Mouse (Mus musculus): Measurements from ENCODE around the gene Slu7. TPM values are rescaled to one million over a fixed set of nuclear protein-coding genes. Genes with fewer than 3 reads are reported as not detected.
A peak's percentile ranks its signal among the peaks of the same experiment; 100 is the strongest.

Slu7 gene
- polyA plus RNA-seq, 1 experiment from 2014 or later: 68.5 TPM

DNA sequence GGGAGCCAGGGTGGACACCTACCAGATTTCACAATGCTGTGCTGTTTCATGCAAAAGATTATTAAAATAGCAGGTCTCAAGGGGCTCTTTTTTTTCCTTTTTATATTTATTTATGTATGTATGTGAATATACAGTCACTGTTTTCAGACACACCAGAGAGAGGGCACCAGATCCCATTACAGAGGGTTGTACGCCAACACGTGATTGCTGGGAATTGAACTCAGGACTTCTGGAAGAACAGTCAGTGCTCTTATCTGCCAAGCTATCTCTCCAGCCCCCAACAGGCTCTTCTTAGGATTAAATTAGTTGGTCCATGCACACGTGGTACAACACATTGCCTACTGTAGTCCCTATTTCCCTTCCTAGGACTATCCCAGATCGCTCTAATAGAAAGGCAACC, 40.2 kb upstream of the Slu7 start:
- H3K4me1 ChIP-seq (ENCODE audit: control insufficient read depth, insufficient read depth, low read length): no peaks in the 10 kb centered on the region
- H3K27me3 ChIP-seq (ENCODE audit: control insufficient read depth, insufficient read depth, low read length): no peaks in the 10 kb centered on the region
- H3K4me2 ChIP-seq (ENCODE audit: low read depth, low read length): no peak overlapping the region
- H3K9me3 ChIP-seq (replicated peaks; ENCODE audit: control insufficient read depth, low read length): no peaks in the 10 kb centered on the region
- H3K9ac ChIP-seq (replicated peaks; ENCODE audit: low read length): no peak overlapping the region
- WGBS: 84% methylated on average over 4 of the region's 4 CpGs
- no peaks in the 10 kb centered on the region for H3K36me3 ChIP-seq (replicated peaks; ENCODE audit: control insufficient read depth, insufficient read depth, low read depth, low read length)
- no peak overlapping the region for H3K27ac ChIP-seq (replicated peaks; ENCODE audit: low read depth, low read length)
- H3K4me3 ChIP-seq (ENCODE audit: low read depth, low read length): no peak overlapping the region
- ATAC-seq (replicated peaks; ENCODE audit: insufficient number of reproducible peaks, low FRiP score, low TSS enrichment, low read depth) (no peak), DNase-seq (ENCODE audit: low spot score) (no peak)

DNA sequence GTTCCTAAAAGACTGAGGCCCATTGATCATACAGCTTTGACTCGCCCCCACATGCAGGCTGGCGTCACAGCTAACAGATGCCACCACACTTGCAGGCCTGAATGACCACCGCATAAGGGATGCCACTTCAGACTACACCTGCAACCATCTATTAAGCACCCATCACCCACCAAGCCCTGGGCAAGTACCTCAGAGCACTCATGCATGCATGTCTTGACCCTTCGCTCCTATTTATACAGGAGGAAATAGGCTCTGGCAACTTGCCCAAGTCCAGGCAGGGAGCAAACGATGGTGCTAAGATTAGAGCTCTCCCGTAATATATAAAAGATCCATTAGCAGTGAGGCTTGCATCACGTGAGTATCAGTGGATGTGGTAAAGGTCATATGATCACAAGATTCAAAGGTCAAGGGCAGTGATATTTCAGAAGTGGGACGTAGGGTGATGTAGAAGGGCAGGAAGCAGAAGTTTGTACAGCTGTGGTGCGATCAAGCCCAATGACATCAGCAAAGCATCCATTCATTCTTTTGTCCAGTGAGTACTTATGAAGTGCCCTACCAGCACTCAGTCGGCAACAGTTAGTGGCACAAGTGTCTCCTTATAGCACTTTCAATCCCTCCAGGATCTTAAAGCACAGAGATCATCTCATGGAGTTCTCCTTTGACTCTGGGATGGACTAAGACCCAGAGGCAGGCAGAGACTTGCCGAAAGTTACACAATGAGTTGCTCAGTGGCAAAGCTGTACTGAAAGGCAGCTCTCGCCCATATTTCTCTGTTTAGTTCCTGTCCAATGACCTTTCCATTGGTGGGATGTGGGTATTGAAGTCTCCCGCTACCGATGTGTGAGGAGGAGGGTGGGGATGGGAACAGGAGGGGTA, 38.2 kb upstream of the Slu7 start:
- no peak overlapping the region for H3K4me3 ChIP-seq (ENCODE audit: low read depth, low read length)
- H3K9ac ChIP-seq (replicated peaks; ENCODE audit: low read length): no peak overlapping the region
- H3K9me3 ChIP-seq (replicated peaks; ENCODE audit: control insufficient read depth, low read length): no peaks in the 10 kb centered on the region
- H3K27ac ChIP-seq (replicated peaks; ENCODE audit: low read depth, low read length): no peak overlapping the region
- ATAC-seq (replicated peaks; ENCODE audit: insufficient number of reproducible peaks, low FRiP score, low TSS enrichment, low read depth) (no peak), DNase-seq (ENCODE audit: low spot score) (no peak)
- H3K4me2 ChIP-seq (ENCODE audit: low read depth, low read length): no peak overlapping the region
- H3K36me3 ChIP-seq (replicated peaks; ENCODE audit: control insufficient read depth, insufficient read depth, low read depth, low read length): no peaks in the 10 kb centered on the region
- 84% methylated on average over 14 of the region's 14 CpGs for WGBS
- no peaks in the 10 kb centered on the region for H3K4me1 ChIP-seq (ENCODE audit: control insufficient read depth, insufficient read depth, low read length)
- no peaks in the 10 kb centered on the region for H3K27me3 ChIP-seq (ENCODE audit: control insufficient read depth, insufficient read depth, low read length)

DNA sequence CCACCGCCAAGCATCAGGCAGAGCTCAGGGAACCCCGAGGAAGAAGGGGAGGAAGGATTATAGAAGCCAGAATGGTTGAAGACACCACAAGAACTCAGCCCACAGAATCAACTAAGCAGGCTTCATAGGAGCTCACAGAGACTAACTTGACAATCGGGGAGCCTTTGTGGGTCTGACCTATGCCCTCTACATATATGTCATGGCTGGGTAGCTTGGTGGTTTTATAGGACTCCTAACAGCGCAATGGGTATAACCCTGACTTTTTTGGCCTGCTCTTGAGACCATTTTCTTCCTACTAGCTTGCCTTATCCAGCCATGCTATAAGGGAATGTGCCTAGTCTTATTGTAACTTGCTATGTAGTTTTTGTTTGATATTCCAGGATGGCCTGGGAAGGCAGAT, 37.3 kb upstream of the Slu7 start:
- H3K4me1 ChIP-seq (ENCODE audit: control insufficient read depth, insufficient read depth, low read length): no peaks in the 10 kb centered on the region
- no peak for DNase-seq (ENCODE audit: low spot score)
- WGBS: 91% methylated on average over 4 of the region's 4 CpGs

DNA sequence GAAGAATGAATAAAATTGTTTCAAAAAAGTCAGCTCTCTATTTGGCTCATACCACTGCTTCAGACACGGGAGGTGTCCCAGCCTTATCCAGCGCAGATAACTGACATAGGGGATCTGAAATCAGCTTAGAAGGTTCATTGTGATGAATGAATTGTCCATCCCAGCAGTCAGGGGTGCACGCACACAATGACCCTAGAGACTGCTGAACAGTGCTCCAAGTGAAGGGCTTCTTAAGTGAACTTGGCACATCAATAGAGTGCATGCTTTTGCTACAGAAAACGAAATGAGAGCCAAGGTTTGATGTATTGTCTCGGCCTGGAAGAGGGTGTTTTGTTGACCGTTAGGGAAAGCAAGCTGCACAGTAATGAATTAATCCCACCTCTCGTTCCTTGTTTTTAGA, 36.9 kb upstream of the Slu7 start:
- Histone ChIP-seq H3K4me3 (ENCODE audit: low read depth, low read length) (no peak overlapping the region), H3K4me2 (ENCODE audit: low read depth, low read length) (no peak overlapping the region), H3K27me3 (ENCODE audit: control insufficient read depth, insufficient read depth, low read length) (no peaks in the 10 kb centered on the region), H3K9ac (replicated peaks; ENCODE audit: low read length) (no peak overlapping the region), H3K9me3 (replicated peaks; ENCODE audit: control insufficient read depth, low read length) (no peaks in the 10 kb centered on the region), H3K27ac (replicated peaks; ENCODE audit: low read depth, low read length) (no peak overlapping the region), H3K4me1 (ENCODE audit: control insufficient read depth, insufficient read depth, low read length) (no peaks in the 10 kb centered on the region), H3K36me3 (replicated peaks; ENCODE audit: control insufficient read depth, insufficient read depth, low read depth, low read length) (no peaks in the 10 kb centered on the region)
- ATAC-seq (replicated peaks; ENCODE audit: insufficient number of reproducible peaks, low FRiP score, low TSS enrichment, low read depth) (no peak), DNase-seq (ENCODE audit: low spot score) (no peak)
- 74% methylated on average over 7 of the region's 7 CpGs for WGBS

More for the DNA sequence above, 37.3 kb upstream of the Slu7 start:
- no peak overlapping the region for H3K9ac ChIP-seq (replicated peaks; ENCODE audit: low read length)
- no peaks in the 10 kb centered on the region for H3K36me3 ChIP-seq (replicated peaks; ENCODE audit: control insufficient read depth, insufficient read depth, low read depth, low read length)
- no peaks in the 10 kb centered on the region for H3K9me3 ChIP-seq (replicated peaks; ENCODE audit: control insufficient read depth, low read length)
- no peaks in the 10 kb centered on the region for H3K27me3 ChIP-seq (ENCODE audit: control insufficient read depth, insufficient read depth, low read length)
- no peak overlapping the region for H3K4me2 ChIP-seq (ENCODE audit: low read depth, low read length)
- no peak overlapping the region for H3K27ac ChIP-seq (replicated peaks; ENCODE audit: low read depth, low read length)
- H3K4me3 ChIP-seq (ENCODE audit: low read depth, low read length): no peak overlapping the region
- ATAC-seq (replicated peaks; ENCODE audit: insufficient number of reproducible peaks, low FRiP score, low TSS enrichment, low read depth): no peak

DNA sequence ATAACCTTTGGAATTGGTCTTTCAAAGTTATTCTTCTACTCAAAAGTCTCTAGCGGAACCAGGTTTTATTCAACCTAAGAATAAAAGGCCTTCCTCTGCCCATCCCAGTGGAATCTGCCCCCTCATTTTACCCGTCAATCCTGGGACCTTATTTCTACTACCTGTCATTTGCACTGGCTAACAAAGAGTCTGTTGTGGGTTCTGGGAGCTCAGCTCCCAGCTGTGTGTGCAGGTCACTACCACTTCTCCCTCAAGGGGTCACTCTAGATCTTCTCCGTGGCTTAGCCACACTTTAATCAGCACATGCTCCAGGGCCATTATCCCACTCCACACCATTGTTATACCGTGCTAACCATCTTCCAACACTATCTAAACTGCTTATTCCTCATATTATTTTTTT, 34.2 kb upstream of the Slu7 start:
- DNase-seq (ENCODE audit: low spot score): peak; percentile 13
- no peaks in the 10 kb centered on the region for H3K4me1 ChIP-seq (ENCODE audit: control insufficient read depth, insufficient read depth, low read length)
- 39% methylated on average over 4 of the region's 4 CpGs for WGBS

DNA sequence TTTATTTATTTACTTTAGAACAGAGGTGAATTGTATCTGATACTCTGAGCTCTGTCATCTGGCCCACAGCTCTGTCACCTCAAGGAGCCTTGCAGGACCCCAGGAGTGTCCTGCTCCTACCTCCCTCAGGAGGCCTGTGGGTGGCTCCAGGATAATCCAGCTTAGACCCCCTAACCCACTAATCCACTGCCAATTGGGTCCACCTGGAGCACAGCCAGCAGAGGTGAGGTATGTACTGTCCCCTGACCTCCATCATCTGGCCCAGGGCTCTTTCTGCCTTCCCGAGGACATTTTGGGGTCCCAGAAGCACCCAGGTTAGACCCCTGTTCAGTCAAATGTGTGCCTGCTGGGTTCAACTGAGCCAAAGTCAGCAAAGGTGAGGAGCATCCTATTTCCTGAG, 33.4 kb upstream of the Slu7 start:
- no peak for DNase-seq (ENCODE audit: low spot score)

More for the DNA sequence above, 34.2 kb upstream of the Slu7 start:
- Histone ChIP-seq H3K4me2 (ENCODE audit: low read depth, low read length) (no peak overlapping the region), H3K27ac (replicated peaks; ENCODE audit: low read depth, low read length) (no peak overlapping the region), H3K9me3 (replicated peaks; ENCODE audit: control insufficient read depth, low read length) (no peaks in the 10 kb centered on the region), H3K36me3 (replicated peaks; ENCODE audit: control insufficient read depth, insufficient read depth, low read depth, low read length) (no peaks in the 10 kb centered on the region), H3K27me3 (ENCODE audit: control insufficient read depth, insufficient read depth, low read length) (no peaks in the 10 kb centered on the region), H3K9ac (replicated peaks; ENCODE audit: low read length) (no peak overlapping the region), H3K4me3 (ENCODE audit: low read depth, low read length) (no peak overlapping the region)
- no peak for ATAC-seq (replicated peaks; ENCODE audit: insufficient number of reproducible peaks, low FRiP score, low TSS enrichment, low read depth)

DNA sequence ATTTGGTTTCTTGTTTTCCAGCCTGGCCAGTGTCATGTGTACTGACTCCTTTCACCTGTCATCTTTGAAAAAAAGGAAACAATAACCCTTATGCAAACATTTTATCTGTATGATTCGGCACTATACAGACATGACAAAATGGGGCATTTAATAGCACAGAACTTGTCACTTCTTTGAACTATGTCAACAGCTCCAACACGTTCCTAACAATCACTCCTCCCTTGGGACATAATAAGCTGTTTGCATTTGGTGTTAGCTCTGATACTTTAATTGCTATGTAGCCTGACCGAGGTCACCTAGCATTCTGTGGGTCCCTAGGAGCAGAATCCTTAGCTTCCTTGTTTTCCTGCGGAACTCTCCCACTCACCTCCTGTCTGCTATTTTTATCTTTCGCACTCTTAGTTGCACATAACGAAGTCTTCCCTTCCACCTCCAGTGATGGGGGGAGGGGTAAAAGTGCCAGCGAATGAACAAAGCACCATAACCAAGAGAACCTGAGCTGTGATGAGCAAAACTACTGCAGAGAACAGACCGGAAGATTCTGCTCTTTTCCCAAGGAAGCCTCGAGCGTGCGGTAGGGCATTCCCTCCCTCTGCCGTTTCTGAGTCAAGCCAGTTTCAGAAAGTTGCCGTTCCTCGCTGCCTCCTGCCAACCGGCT, 29.3 kb upstream of the Slu7 start:
- Histone ChIP-seq H3K36me3 (replicated peaks; ENCODE audit: control insufficient read depth, insufficient read depth, low read depth, low read length) (no peaks in the 10 kb centered on the region), H3K4me2 (ENCODE audit: low read depth, low read length) (no peak overlapping the region), H3K4me1 (ENCODE audit: control insufficient read depth, insufficient read depth, low read length) (no peaks in the 10 kb centered on the region), H3K27me3 (ENCODE audit: control insufficient read depth, insufficient read depth, low read length) (no peaks in the 10 kb centered on the region), H3K4me3 (ENCODE audit: low read depth, low read length) (no peak overlapping the region), H3K27ac (replicated peaks; ENCODE audit: low read depth, low read length) (no peak overlapping the region), H3K9me3 (replicated peaks; ENCODE audit: control insufficient read depth, low read length) (no peaks in the 10 kb centered on the region; the same call in 1 of the 2 replicates), H3K9ac (replicated peaks; ENCODE audit: low read length) (no peak overlapping the region)
- ATAC-seq (replicated peaks; ENCODE audit: insufficient number of reproducible peaks, low FRiP score, low TSS enrichment, low read depth) (no peak), DNase-seq (ENCODE audit: low spot score) (no peak)
- WGBS: 79% methylated on average over 15 of the region's 15 CpGs

More for the DNA sequence above, 33.4 kb upstream of the Slu7 start:
- 56% methylated on average over 1 of the region's 1 CpGs for WGBS
- ATAC-seq (replicated peaks; ENCODE audit: insufficient number of reproducible peaks, low FRiP score, low TSS enrichment, low read depth): no peak
- Histone ChIP-seq H3K27ac (replicated peaks; ENCODE audit: low read depth, low read length) (no peak overlapping the region), H3K4me3 (ENCODE audit: low read depth, low read length) (no peak overlapping the region), H3K36me3 (replicated peaks; ENCODE audit: control insufficient read depth, insufficient read depth, low read depth, low read length) (no peaks in the 10 kb centered on the region), H3K9me3 (replicated peaks; ENCODE audit: control insufficient read depth, low read length) (no peaks in the 10 kb centered on the region; the same call in 1 of the 2 replicates), H3K27me3 (ENCODE audit: control insufficient read depth, insufficient read depth, low read length) (no peaks in the 10 kb centered on the region), H3K4me1 (ENCODE audit: control insufficient read depth, insufficient read depth, low read length) (no peaks in the 10 kb centered on the region), H3K9ac (replicated peaks; ENCODE audit: low read length) (no peak overlapping the region), H3K4me2 (ENCODE audit: low read depth, low read length) (no peak overlapping the region)

DNA sequence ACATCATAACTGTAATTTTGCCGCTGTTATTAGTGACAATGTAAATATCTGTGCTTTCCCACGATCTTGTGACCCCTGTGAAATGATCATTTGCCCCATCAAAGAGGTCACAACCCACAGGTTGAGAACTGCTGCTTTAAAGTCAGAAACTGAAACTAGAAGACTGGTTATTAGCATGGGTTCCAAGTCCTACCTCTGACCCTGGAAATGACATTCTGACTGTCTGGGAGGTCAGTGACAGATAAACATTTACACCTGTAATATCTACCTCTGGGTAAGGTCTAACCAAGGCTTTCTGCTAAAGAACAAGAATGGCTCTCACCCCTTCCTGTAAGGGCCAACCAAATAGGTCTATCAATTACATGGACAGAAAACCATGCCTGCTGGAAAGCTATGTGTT, 24.7 kb upstream of the Slu7 start:
- H3K4me1 ChIP-seq (ENCODE audit: control insufficient read depth, insufficient read depth, low read length): no peaks in the 10 kb centered on the region
- H3K4me2 ChIP-seq (ENCODE audit: low read depth, low read length): no peak overlapping the region
- H3K36me3 ChIP-seq (replicated peaks; ENCODE audit: control insufficient read depth, insufficient read depth, low read depth, low read length): no peaks in the 10 kb centered on the region
- ATAC-seq (replicated peaks; ENCODE audit: insufficient number of reproducible peaks, low FRiP score, low TSS enrichment, low read depth): no peak
- DNase-seq (ENCODE audit: low spot score): no peak
- H3K9ac ChIP-seq (replicated peaks; ENCODE audit: low read length): no peak overlapping the region
- 68% methylated on average over 2 of the region's 2 CpGs for WGBS
- H3K4me3 ChIP-seq (ENCODE audit: low read depth, low read length): no peak overlapping the region
- H3K27me3 ChIP-seq (ENCODE audit: control insufficient read depth, insufficient read depth, low read length): no peaks in the 10 kb centered on the region
- H3K27ac ChIP-seq (replicated peaks; ENCODE audit: low read depth, low read length): no peak overlapping the region
- H3K9me3 ChIP-seq (replicated peaks; ENCODE audit: control insufficient read depth, low read length): no peaks in the 10 kb centered on the region; the same call in 1 of the 2 replicates
